Mouse (Mus musculus): Measurements from ENCODE around the gene D930048N14Rik. TPM values are rescaled to one million over a fixed set of nuclear protein-coding genes. Genes with fewer than 3 reads are reported as not detected.
"Not testable (repeated sequence)": the region's sequence is repeated elsewhere in the genome, so short reads cannot be mapped to it uniquely, and the experiment has no call there.

Gene D930048N14Rik
- total and polyA plus RNA-seq, 2 experiments from 2014 or later: 0.08 to 0.78 TPM

DNA sequence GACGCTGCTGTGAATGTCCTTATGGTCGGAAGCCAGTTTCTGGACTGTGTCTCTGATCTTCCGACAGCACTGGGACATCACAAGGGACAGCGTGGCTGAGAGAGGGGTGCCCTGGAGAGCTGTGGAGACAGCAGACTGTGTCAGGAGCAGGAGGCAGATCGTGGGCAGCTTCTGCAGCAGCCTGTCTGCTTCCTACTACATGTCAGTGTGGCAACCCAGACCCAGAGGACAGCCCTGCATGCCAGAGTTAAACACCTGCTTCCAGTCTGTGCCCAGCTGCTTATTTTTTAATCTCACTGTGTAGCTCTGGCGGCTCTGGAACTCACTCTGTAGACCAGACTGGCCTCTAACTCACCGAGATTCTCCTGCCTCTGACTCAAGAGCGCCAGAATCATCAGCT, 22.8 kb upstream of the D930048N14Rik start:
- 75% methylated on average over 8 of the region's 8 CpGs for WGBS
- DNase-seq (ENCODE audit: low spot score): no peak
- no peak overlapping the region for H3K27ac ChIP-seq (ENCODE audit: low read depth)
- 0 out of 2 replicates have a peak, but pooled peaks cover 7% of the 10 kb centered on the region for H3K4me1 ChIP-seq (ENCODE audit: control insufficient read depth, insufficient read depth)
- TF ChIP-seq EP300 (IDR thresholded peaks at IDR 0.05; ENCODE audit: low read depth) (no peak), CTCF (IDR thresholded peaks at IDR 0.05; ENCODE audit: low read depth) (no peak)
- H3K9ac ChIP-seq (replicated peaks; ENCODE audit: low read depth, low read length): no peak overlapping the region
- H3K4me2 ChIP-seq (ENCODE audit: low read depth, low read length): no peak overlapping the region
- H3K4me3 ChIP-seq (ENCODE audit: low read depth, low read length): no peak overlapping the region
- H3K36me3 ChIP-seq (replicated peaks; ENCODE audit: control insufficient read depth, insufficient read depth, low read length): peaks cover 60% of the 10 kb centered on the region
- no peaks in the 10 kb centered on the region for H3K27me3 ChIP-seq (ENCODE audit: control insufficient read depth, insufficient read depth, low read length)
- no peak for ATAC-seq (ENCODE audit: insufficient read depth, low read depth)
- H3K9me3 ChIP-seq (replicated peaks; ENCODE audit: control insufficient read depth, low read length): no peaks in the 10 kb centered on the region

- H3K4me1 ChIP-seq (ENCODE audit: control insufficient read depth, insufficient read depth): peaks cover 13% of the 10 kb centered on the region; the same call in 1 of the 2 replicates
- TF ChIP-seq CTCF (IDR thresholded peaks at IDR 0.05; ENCODE audit: low read depth) (no peak), EP300 (IDR thresholded peaks at IDR 0.05; ENCODE audit: low read depth) (no peak)
- ATAC-seq (ENCODE audit: insufficient read depth, low read depth) (no peak), DNase-seq (ENCODE audit: low spot score) (no peak)
- no peaks in the 10 kb centered on the region for H3K27me3 ChIP-seq (ENCODE audit: control insufficient read depth, insufficient read depth, low read length)
- 69% methylated on average over 15 of the region's 15 CpGs for WGBS
- no peak overlapping the region for H3K4me2 ChIP-seq (ENCODE audit: low read depth, low read length)
- H3K27ac ChIP-seq (ENCODE audit: low read depth): no peak overlapping the region
- H3K9ac ChIP-seq (replicated peaks; ENCODE audit: low read depth, low read length): no peak overlapping the region
- H3K4me3 ChIP-seq (ENCODE audit: low read depth, low read length): no peak overlapping the region
- H3K9me3 ChIP-seq (replicated peaks; ENCODE audit: control insufficient read depth, low read length): no peaks in the 10 kb centered on the region
- peaks cover 41% of the 10 kb centered on the region for H3K36me3 ChIP-seq (replicated peaks; ENCODE audit: control insufficient read depth, insufficient read depth, low read length)
Observed at GRCm38 (mm10) chr11:51629651-51630314, 21.0 kb upstream of the D930048N14Rik start.

DNA sequence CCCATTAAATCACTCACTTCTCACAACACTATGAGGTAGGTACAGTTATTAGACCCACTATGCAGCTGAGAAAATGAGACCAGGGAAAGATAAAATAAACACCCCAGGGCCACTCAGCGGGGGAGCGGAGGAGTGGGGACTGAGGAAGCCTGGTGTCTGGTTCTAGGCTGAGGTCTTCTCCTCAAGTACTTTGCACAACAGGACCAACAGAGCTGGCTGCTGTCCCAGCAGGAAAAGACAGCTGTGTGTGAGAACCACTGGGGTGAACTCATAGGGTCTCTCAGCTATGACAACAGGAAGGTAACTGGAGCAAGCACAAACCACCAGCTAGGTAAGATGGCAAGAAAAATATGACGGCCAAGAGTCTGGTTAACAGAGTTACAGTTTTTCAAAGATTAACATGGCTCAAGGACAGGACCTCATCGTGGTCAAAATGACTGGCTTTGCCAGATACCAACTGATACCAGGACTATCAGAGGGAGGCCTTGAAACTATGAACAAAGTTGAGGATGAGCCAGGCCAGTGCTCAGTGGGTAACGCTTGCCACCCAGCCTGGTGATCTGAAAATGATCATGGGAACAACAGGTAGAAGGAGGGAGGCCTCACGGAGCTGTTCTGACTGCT, 18.5 kb upstream of the D930048N14Rik start:
- DNase-seq (ENCODE audit: low spot score) (no peak), ATAC-seq (ENCODE audit: insufficient read depth, low read depth) (no peak)
- TF ChIP-seq CTCF (IDR thresholded peaks at IDR 0.05; ENCODE audit: low read depth) (no peak), EP300 (IDR thresholded peaks at IDR 0.05; ENCODE audit: low read depth) (no peak)
- peaks cover 20% of the 10 kb centered on the region for H3K36me3 ChIP-seq (replicated peaks; ENCODE audit: control insufficient read depth, insufficient read depth, low read length)
- no peak overlapping the region for H3K4me2 ChIP-seq (ENCODE audit: low read depth, low read length)
- H3K4me1 ChIP-seq (ENCODE audit: control insufficient read depth, insufficient read depth): peaks cover 17% of the 10 kb centered on the region
- 74% methylated on average over 6 of the region's 6 CpGs for WGBS
- no peak overlapping the region for H3K9ac ChIP-seq (replicated peaks; ENCODE audit: low read depth, low read length)
- H3K27me3 ChIP-seq (ENCODE audit: control insufficient read depth, insufficient read depth, low read length): no peaks in the 10 kb centered on the region
- H3K4me3 ChIP-seq (ENCODE audit: low read depth, low read length): no peak overlapping the region
- H3K9me3 ChIP-seq (replicated peaks; ENCODE audit: control insufficient read depth, low read length): no peaks in the 10 kb centered on the region
- peak overlapping the region; percentile 30 for H3K27ac ChIP-seq (ENCODE audit: low read depth)

GRCm38 (mm10) chr11:51633200-51633599, 17.6 kb upstream of the D930048N14Rik start:
- H3K4me2 ChIP-seq (ENCODE audit: low read depth, low read length); ATAC-seq (ENCODE audit: insufficient read depth, low read depth); H3K9me3 ChIP-seq (replicated peaks; ENCODE audit: control insufficient read depth, low read length); H3K4me3 ChIP-seq (ENCODE audit: low read depth, low read length); H3K27me3 ChIP-seq (ENCODE audit: control insufficient read depth, insufficient read depth, low read length); H3K27ac ChIP-seq (ENCODE audit: low read depth); H3K9ac ChIP-seq (replicated peaks; ENCODE audit: low read depth, low read length); DNase-seq (ENCODE audit: low spot score): not testable (repeated sequence)
- H3K4me1 ChIP-seq (ENCODE audit: control insufficient read depth, insufficient read depth): peaks cover 24% of the 10 kb centered on the region
- H3K36me3 ChIP-seq (replicated peaks; ENCODE audit: control insufficient read depth, insufficient read depth, low read length): peaks cover 11% of the 10 kb centered on the region
- WGBS: 88% methylated on average over 7 of the region's 7 CpGs

- peaks cover 9% of the 10 kb centered on the region for H3K36me3 ChIP-seq (replicated peaks; ENCODE audit: control insufficient read depth, insufficient read depth, low read length)
- no peak for TF ChIP-seq CTCF (IDR thresholded peaks at IDR 0.05; ENCODE audit: low read depth)
- no peak for TF ChIP-seq EP300 (IDR thresholded peaks at IDR 0.05; ENCODE audit: low read depth)
- no peak overlapping the region for H3K9ac ChIP-seq (replicated peaks; ENCODE audit: low read depth, low read length)
- H3K9me3 ChIP-seq (replicated peaks; ENCODE audit: control insufficient read depth, low read length): no peaks in the 10 kb centered on the region
- no peak for DNase-seq (ENCODE audit: low spot score)
- H3K27me3 ChIP-seq (ENCODE audit: control insufficient read depth, insufficient read depth, low read length): no peaks in the 10 kb centered on the region
- peaks cover 25% of the 10 kb centered on the region for H3K4me1 ChIP-seq (ENCODE audit: control insufficient read depth, insufficient read depth)
- WGBS: 85% methylated on average over 3 of the region's 3 CpGs
- no peak overlapping the region for H3K4me2 ChIP-seq (ENCODE audit: low read depth, low read length)
- no peak overlapping the region for H3K4me3 ChIP-seq (ENCODE audit: low read depth, low read length)
- ATAC-seq (ENCODE audit: insufficient read depth, low read depth): no peak
- no peak overlapping the region for H3K27ac ChIP-seq (ENCODE audit: low read depth)
Observed at GRCm38 (mm10) chr11:51633721-51634120, 17.0 kb upstream of the D930048N14Rik start.

Measured in heart, postnatal 0 days (tissue).